ENCODE assay signal across 8 mouse cellular contexts in genomic region chr6:4505158-4505997, GRCm38 (mm10). TPM values are rescaled to one million over a fixed set of nuclear protein-coding genes. Genes with fewer than 3 reads are reported as not detected.
DNase-seq lines count a peak whose midpoint lies in the region; ATAC-seq lines count a peak whose summit lies in the region.

No protein-coding gene starts in this region.

- peak overlapping the region; percentile 64 for H3K4me3 ChIP-seq in megakaryocyte, embryonic 14.5 days (replicated peaks)
- peak overlapping the region; percentile 34 for H3K4me3 ChIP-seq in hindbrain, embryonic 11.5 days (ENCODE audit: low read depth, low read length)
- H3K4me3 ChIP-seq in limb, embryonic 15.5 days = peak overlapping the region; percentile 55
- H3K4me3 ChIP-seq in midbrain, embryonic 16.5 days (ENCODE audit: low read depth, low read length) = peak overlapping the region; percentile 35

- H3K36me3 ChIP-seq in megakaryocyte, embryonic 14.5 days (replicated peaks; ENCODE audit: low read length) = no peaks in the 10 kb centered on the region
- H3K36me3 ChIP-seq in hindbrain, embryonic 11.5 days (ENCODE audit: control insufficient read depth, insufficient read depth, low read length) = no peaks in the 10 kb centered on the region
- H3K36me3 ChIP-seq in limb, embryonic 15.5 days = peaks cover 7% of the 10 kb centered on the region
- H3K36me3 ChIP-seq in midbrain, embryonic 16.5 days (ENCODE audit: control insufficient read depth, insufficient read depth, low read length) = no peaks in the 10 kb centered on the region

- H3K9ac ChIP-seq in hindbrain, embryonic 11.5 days (ENCODE audit: low read depth, low read length) = peak overlapping the region; percentile 38; the same call in 1 of the 2 replicates
- H3K9ac ChIP-seq in limb, embryonic 15.5 days = peak overlapping the region; percentile 73
- peak overlapping the region; percentile 31; the same call in 1 of the 2 replicates for H3K9ac ChIP-seq in midbrain, embryonic 16.5 days (ENCODE audit: low read depth, low read length)

- H3K9me3 ChIP-seq in megakaryocyte, embryonic 14.5 days = no peaks in the 10 kb centered on the region
- H3K9me3 ChIP-seq in hindbrain, embryonic 11.5 days (ENCODE audit: control insufficient read depth, low read length) = no peaks in the 10 kb centered on the region
- H3K9me3 ChIP-seq in limb, embryonic 15.5 days = no peaks in the 10 kb centered on the region
- no peaks in the 10 kb centered on the region for H3K9me3 ChIP-seq in midbrain, embryonic 16.5 days (replicated peaks; ENCODE audit: control insufficient read depth, low read length, poor library complexity, severe bottlenecking)

- no peak overlapping the region for H3K27ac ChIP-seq in hindbrain, embryonic 11.5 days (ENCODE audit: low read depth, low read length)
- peak overlapping the region; percentile 91 for H3K27ac ChIP-seq in limb, embryonic 15.5 days
- no peak overlapping the region for H3K27ac ChIP-seq in midbrain, embryonic 16.5 days (ENCODE audit: low read length)

- no peak for ATAC-seq in megakaryocyte, adult 5-6 weeks (ENCODE audit: poor library complexity, severe bottlenecking)
- peak; percentile 83 for ATAC-seq in hindbrain, embryonic 11.5 days (ENCODE audit: low FRiP score)
- peak; percentile 96 for ATAC-seq in limb, embryonic 15.5 days (ENCODE audit: insufficient number of reproducible peaks, low FRiP score, low TSS enrichment, low read depth)
- peak; percentile 62 for ATAC-seq in midbrain, embryonic 16.5 days

- peaks cover 26% of the 10 kb centered on the region for H3K4me1 ChIP-seq in megakaryocyte, embryonic 14.5 days
- H3K4me1 ChIP-seq in hindbrain, embryonic 11.5 days (replicated peaks; ENCODE audit: control insufficient read depth, insufficient read depth, low read length) = no peaks in the 10 kb centered on the region
- H3K4me1 ChIP-seq in limb, embryonic 15.5 days = peaks cover 8% of the 10 kb centered on the region
- peaks cover 3% of the 10 kb centered on the region; the same call in 1 of the 2 replicates for H3K4me1 ChIP-seq in midbrain, embryonic 16.5 days (ENCODE audit: control insufficient read depth, insufficient read depth, low read length)

- peak overlapping the region; percentile 69 for H3K4me2 ChIP-seq in hindbrain, embryonic 11.5 days (replicated peaks; ENCODE audit: low read depth, low read length)
- H3K4me2 ChIP-seq in limb, embryonic 15.5 days = peak overlapping the region; percentile 72
- H3K4me2 ChIP-seq in midbrain, embryonic 16.5 days (ENCODE audit: low read length) = peak overlapping the region; percentile 64

- DNase-seq in forelimb bud, embryonic 11.5 days (ENCODE audit: low read depth, low spot score) = peak; percentile 89
- peak; percentile 55 for DNase-seq in hindbrain, embryonic 11.5 days (ENCODE audit: low spot score)
- no peak for DNase-seq in thymus, postnatal 36 days
- no peak for DNase-seq in right cerebral cortex, adult 18-20 months

- H3K27me3 ChIP-seq in megakaryocyte, embryonic 14.5 days (replicated peaks) = peaks cover 9% of the 10 kb centered on the region
- no peaks in the 10 kb centered on the region; the same call in 1 of the 2 replicates for H3K27me3 ChIP-seq in hindbrain, embryonic 11.5 days (ENCODE audit: control insufficient read depth, insufficient read depth, low read length)
- H3K27me3 ChIP-seq in limb, embryonic 15.5 days = no peaks in the 10 kb centered on the region
- H3K27me3 ChIP-seq in midbrain, embryonic 16.5 days (ENCODE audit: control insufficient read depth, insufficient read depth, low read depth, low read length) = peaks cover 9% of the 10 kb centered on the region

- WGBS in hindbrain, embryonic 11.5 days = under 1% methylated on average over 29 of the region's 31 CpGs
- 1% methylated on average over 31 of the region's 31 CpGs for WGBS in limb, embryonic 15.5 days
- WGBS in midbrain, embryonic 16.5 days = under 1% methylated on average over 31 of the region's 31 CpGs

RNA-seq across cellular contexts. Expression of gene Col1a2, which starts 0.8 kb away (rescaled TPM):
- polyA plus RNA-seq in megakaryocyte, embryonic 14.5 days (2012; ENCODE audit: insufficient read depth, low replicate concordance) = 0.30 and 0.36 TPM in 2 replicates
- total RNA-seq in megakaryocyte, adult 5-6 weeks (2015) = 0.87 and 1.2 TPM in 2 replicates
- total RNA-seq in megakaryocyte, adult 5-6 weeks (2017) = 1.1 and 1.6 TPM in 2 replicates
- polyA plus RNA-seq in hindbrain, embryonic 11.5 days (2014; fragmentation: Nextera tagmentation; extraction: Ambion mirVana) = 143 and 151 TPM in 2 replicates
- polyA plus RNA-seq in limb, embryonic 15.5 days (2015; fragmentation: Nextera tagmentation; extraction: Ambion mirVana) = 2,665 and 3,005 TPM in 2 replicates
- 62.8 and 78.9 TPM in 2 replicates for polyA plus RNA-seq in midbrain, embryonic 16.5 days (2015; fragmentation: Nextera tagmentation; extraction: Ambion mirVana)

Comparison
In these comparisons a context has a peak if more than half of its experiments do, and no peak if none do; other contexts are left out.
1. DNase-seq: peak in forelimb bud, embryonic 11.5 days (single experiment) and hindbrain, embryonic 11.5 days (single experiment); none in thymus, postnatal 36 days (0 of 2) and right cerebral cortex, adult 18-20 months (single experiment).
2. RNA of gene Col1a2, which starts 0.8 kb away (polyA plus RNA-seq): 2,665 to 3,005 TPM in limb, embryonic 15.5 days, 143 to 151 TPM in hindbrain, embryonic 11.5 days and 62.8 to 78.9 TPM in midbrain, embryonic 16.5 days; 0.30 to 0.36 TPM in megakaryocyte, embryonic 14.5 days; every median in the first group is over 10 times any median in the second.
3. Peak in every context shown above with its lines, with median percentiles within 50 percentile points of each other: H3K4me3 ChIP-seq, H3K4me2 ChIP-seq and H3K9ac ChIP-seq.